Mouse (Mus musculus) ES-E14 (cell line): Measurements from ENCODE around the gene Olfr282. TPM values are rescaled to one million over a fixed set of nuclear protein-coding genes. Genes with fewer than 3 reads are reported as not detected.

Experiments used
- DNase-seq: peaks from one replicate; pipeline ENCODE4 v3.0.0-alpha.2; 2013; ENCODE audit warnings: low read depth, low spot score
- H3K27ac ChIP-seq: 2 replicates; pipeline ENCODE4 v1.5.1; 2012; ENCODE audit warnings: low read depth, mild to moderate bottlenecking, low read length, moderate library complexity, mixed read lengths; ENCODE audit not compliant: poor library complexity, insufficient read depth, severe bottlenecking
- H3K36me3 ChIP-seq: 2 replicates; pipeline ENCODE4 v1.6.1; 2012; ENCODE audit warnings: mild to moderate bottlenecking, low read length, moderate library complexity, mixed read lengths; ENCODE audit not compliant: control insufficient read depth, poor library complexity, insufficient read depth, severe bottlenecking
- H3K4me1 ChIP-seq, 2 experiments: fragments of 150-350 bp in 1 of 2; sonication (generic) in 1 of 2; 2 replicates each; pipeline ENCODE4 v1.6.1; 2012; ENCODE audit warnings: low read length in 2 of 2, mild to moderate bottlenecking in 1 of 2, mixed read lengths in 1 of 2; ENCODE audit not compliant: control insufficient read depth in 2 of 2, insufficient read depth in 2 of 2, poor library complexity in 1 of 2
- H3K4me3 ChIP-seq, 2 experiments: fragments of 150-350 bp in 1 of 2; sonication (generic) in 1 of 2; 2 replicates each; pipeline ENCODE4 v1.5.1; 2012; ENCODE audit warnings: low read length in 2 of 2, low read depth in 1 of 2, mild to moderate bottlenecking in 1 of 2, mixed read lengths in 1 of 2; ENCODE audit not compliant: insufficient read depth in 1 of 2, poor library complexity in 1 of 2, severe bottlenecking in 1 of 2
- H3K9ac ChIP-seq: 2 replicates; pipeline ENCODE4 v1.6.1; 2012; ENCODE audit warnings: low read depth, mild to moderate bottlenecking, low read length, mixed read lengths; ENCODE audit not compliant: poor library complexity, insufficient read depth, severe bottlenecking
- H3K9me3 ChIP-seq: fragments of 150-350 bp; sonication (generic); 2 replicates; pipeline ENCODE4 v1.6.1; 2012; ENCODE audit warnings: low read depth, mild to moderate bottlenecking, low read length; ENCODE audit not compliant: control insufficient read depth, insufficient read depth
- CHD2 ChIP-seq: IDR thresholded peaks from 2 replicates; pipeline ENCODE4 v1.6.1; 2014; ENCODE audit warnings: mild to moderate bottlenecking, low read depth, low read length, inconsistent platforms
- HCFC1 ChIP-seq: IDR thresholded peaks from 2 replicates; pipeline ENCODE4 v1.6.1; 2012; ENCODE audit warnings: low read length, inconsistent platforms, borderline replicate concordance; ENCODE audit not compliant: insufficient read depth
- MAFK ChIP-seq: IDR thresholded peaks from 2 replicates; pipeline ENCODE4 v1.6.1; 2014; ENCODE audit warnings: mild to moderate bottlenecking, low read depth, low read length, inconsistent platforms; ENCODE audit not compliant: insufficient read depth
- ZC3H11A ChIP-seq: IDR thresholded peaks from 2 replicates; pipeline ENCODE4 v1.6.1; 2012; ENCODE audit warnings: low read depth, mild to moderate bottlenecking, inconsistent platforms, low read length, borderline replicate concordance
- ZNF384 ChIP-seq: IDR thresholded peaks from 2 replicates; pipeline ENCODE4 v1.6.1; 2012; ENCODE audit warnings: low read depth, low read length, inconsistent platforms
- in situ Hi-C, 2 experiments: fragments of 600-800 bp; cut with MboI; formaldehyde crosslinking; loops; one replicate each; pipeline ENCODE4 v1.15.1; 2025; ENCODE audit warnings: low sequenced_read_pairs in 2 of 2, inconsistent platforms in 1 of 2; ENCODE audit not compliant: unreplicated experiment in 2 of 2
- total RNA-seq: library from RNA; depleted of rRNA; stranded (reverse); fragments of 300-350 nt; gene quantifications from 2 replicates; pipeline ENCODE4 v1.2.3, GENCODE M21; 2012

Gene Olfr282
- total RNA-seq, 1 experiment, result not detected

GRCm38 (mm10) chr15:98397136-98397535, 33.9 kb upstream of the Olfr282 start:
- no peak overlapping the region for H3K4me3 ChIP-seq
- no peak for TF ChIP-seq MAFK
- no peaks in the 10 kb centered on the region for H3K9me3 ChIP-seq
- H3K36me3 ChIP-seq, result no peaks in the 10 kb centered on the region
- no peak overlapping the region for H3K27ac ChIP-seq
- no peak for DNase-seq
- in situ Hi-C loops, result no loop called here
- no peak overlapping the region for H3K9ac ChIP-seq
- H3K4me1 ChIP-seq, result no peaks in the 10 kb centered on the region

GRCm38 (mm10) chr15:98402356-98402755, 28.7 kb upstream of the Olfr282 start:
- in situ Hi-C loops, result no loop called here
- no peak for DNase-seq
- Histone ChIP-seq H3K27ac (no peak overlapping the region), H3K9ac (no peak overlapping the region), H3K9me3 (no peaks in the 10 kb centered on the region), H3K36me3 (no peaks in the 10 kb centered on the region), H3K4me1 (no peaks in the 10 kb centered on the region), H3K4me3 (no peak overlapping the region)
- TF ChIP-seq ZC3H11A (no peak), MAFK (no peak), HCFC1 (no peak), ZNF384 (no peak), CHD2 (no peak)

- TF ChIP-seq ZNF384 (no peak), HCFC1 (no peak), ZC3H11A (no peak), CHD2 (no peak), MAFK (no peak)
- in situ Hi-C loops, result no loop called here
- DNase-seq, result no peak
Measured at GRCm38 (mm10) chr15:98408406-98409060, 22.5 kb upstream of the Olfr282 start.

GRCm38 (mm10) chr15:98409635-98410034, 21.4 kb upstream of the Olfr282 start:
- no peak for TF ChIP-seq HCFC1
- no peak for TF ChIP-seq CHD2
- TF ChIP-seq MAFK, result no peak
- H3K9me3 ChIP-seq, result no peaks in the 10 kb centered on the region
- no peak overlapping the region for H3K27ac ChIP-seq
- no peak for DNase-seq
- H3K4me3 ChIP-seq, result no peak overlapping the region
- H3K36me3 ChIP-seq, result no peaks in the 10 kb centered on the region
- in situ Hi-C loops, result no loop called here
- H3K4me1 ChIP-seq, result no peaks in the 10 kb centered on the region
- no peak overlapping the region for H3K9ac ChIP-seq

More at GRCm38 (mm10) chr15:98408406-98409060, 22.5 kb upstream of the Olfr282 start:
- no peaks in the 10 kb centered on the region for H3K36me3 ChIP-seq
- no peaks in the 10 kb centered on the region for H3K9me3 ChIP-seq
- H3K9ac ChIP-seq, result no peak overlapping the region
- no peak overlapping the region for H3K27ac ChIP-seq
- no peaks in the 10 kb centered on the region for H3K4me1 ChIP-seq
- H3K4me3 ChIP-seq, result no peak overlapping the region

- no peak overlapping the region for H3K4me3 ChIP-seq
- in situ Hi-C loops, result no loop called here
- no peaks in the 10 kb centered on the region for H3K36me3 ChIP-seq
- no peak for TF ChIP-seq ZNF384
- no peak for TF ChIP-seq HCFC1
- TF ChIP-seq CHD2, result no peak
- no peak for TF ChIP-seq MAFK
- no peak for TF ChIP-seq ZC3H11A
- no peak for DNase-seq
- H3K9me3 ChIP-seq, result no peaks in the 10 kb centered on the region
- no peak overlapping the region for H3K9ac ChIP-seq
- H3K27ac ChIP-seq, result no peak overlapping the region
- H3K4me1 ChIP-seq, result no peaks in the 10 kb centered on the region
Measured at GRCm38 (mm10) chr15:98410249-98410648, 20.8 kb upstream of the Olfr282 start.
